Mouse (Mus musculus) ES-Bruce4 (cell line): Measurements from ENCODE around the gene Magi1. TPM values are rescaled to one million over a fixed set of nuclear protein-coding genes. Genes with fewer than 3 reads are reported as not detected.

Experiments used
- H3K27ac ChIP-seq: 2 replicates; pipeline ENCODE4 v1.5.1; 2012; ENCODE audit warnings: low read length, inconsistent platforms; ENCODE audit not compliant: insufficient read depth
- H3K27me3 ChIP-seq: 2 replicates; pipeline ENCODE4 v1.6.1; 2012; ENCODE audit warnings: mild to moderate bottlenecking, low read length, inconsistent platforms; ENCODE audit not compliant: control insufficient read depth, poor library complexity, insufficient read depth, severe bottlenecking
- H3K36me3 ChIP-seq: 2 replicates; pipeline ENCODE4 v1.6.1; 2012; ENCODE audit warnings: inconsistent platforms, mild to moderate bottlenecking, low read length, moderate library complexity; ENCODE audit not compliant: control insufficient read depth, poor library complexity, insufficient read depth, severe bottlenecking
- H3K4me1 ChIP-seq: one replicate; pipeline ENCODE4 v1.8.1; 2011; ENCODE audit warnings: low read length; ENCODE audit not compliant: control insufficient read depth, insufficient read depth
- H3K4me3 ChIP-seq: 2 replicates; pipeline ENCODE4 v1.5.1; 2011; ENCODE audit warnings: low read depth, mild to moderate bottlenecking, low read length
- H3K9ac ChIP-seq: 2 replicates; pipeline ENCODE4 v1.6.1; 2012; ENCODE audit warnings: low read depth, mild to moderate bottlenecking, inconsistent platforms; ENCODE audit not compliant: poor library complexity, severe bottlenecking
- H3K9me3 ChIP-seq: replicated peaks from 2 replicates; pipeline ENCODE4 v1.6.1; 2012; ENCODE audit warnings: mild to moderate bottlenecking, low read length, inconsistent platforms; ENCODE audit not compliant: control insufficient read depth, poor library complexity, insufficient read depth, severe bottlenecking
- CTCF ChIP-seq: IDR thresholded peaks from one replicate; pipeline ENCODE4 v1.8.1; 2011; ENCODE audit warnings: low read depth, low read length
- EP300 ChIP-seq: IDR thresholded peaks from 2 replicates; pipeline ENCODE4 v1.6.1; 2011; ENCODE audit warnings: low read depth, low read length; ENCODE audit not compliant: insufficient read depth
- POLR2A ChIP-seq: IDR thresholded peaks from one replicate; pipeline ENCODE4 v1.8.1; 2011; ENCODE audit warnings: low read length; ENCODE audit not compliant: insufficient read depth
- polyA plus RNA-seq: library from polyadenylated mRNA; stranded (reverse); fragments of >200 nt; gene quantifications from 2 replicates; pipeline ENCODE4 v1.2.4, GENCODE M21; 2011; ENCODE audit warnings: low read depth; ENCODE audit not compliant: missing spikeins, insufficient read depth, insufficient read length

The Magi1 gene
- polyA plus RNA-seq, 1 experiment = 22.4 TPM

GRCm38 (mm10) chr6:94225091-94225490 is 58.6 kb downstream of the Magi1 start:
- H3K36me3 ChIP-seq = no peaks in the 10 kb centered on the region
- TF ChIP-seq EP300 (no peak), POLR2A (no peak)
- H3K4me3 ChIP-seq = no peak overlapping the region
- H3K27me3 ChIP-seq = no peaks in the 10 kb centered on the region
- H3K4me1 ChIP-seq = no peaks in the 10 kb centered on the region
- no peak overlapping the region for H3K9ac ChIP-seq
- no peak overlapping the region for H3K27ac ChIP-seq
- H3K9me3 ChIP-seq = no peaks in the 10 kb centered on the region

GRCm38 (mm10) chr6:94222253-94222652 is 61.5 kb downstream of the Magi1 start:
- Histone ChIP-seq H3K27ac (no peak overlapping the region), H3K9ac (no peak overlapping the region), H3K4me1 (no peaks in the 10 kb centered on the region), H3K4me3 (no peak overlapping the region), H3K27me3 (no peaks in the 10 kb centered on the region), H3K36me3 (no peaks in the 10 kb centered on the region), H3K9me3 (no peaks in the 10 kb centered on the region)
- TF ChIP-seq POLR2A = no peak
- no peak for TF ChIP-seq EP300
- no peak for TF ChIP-seq CTCF

GRCm38 (mm10) chr6:94221750-94222149 is 62.0 kb downstream of the Magi1 start:
- Histone ChIP-seq H3K36me3 (no peaks in the 10 kb centered on the region), H3K27me3 (no peaks in the 10 kb centered on the region), H3K4me3 (no peak overlapping the region), H3K27ac (no peak overlapping the region), H3K4me1 (no peaks in the 10 kb centered on the region), H3K9me3 (no peaks in the 10 kb centered on the region), H3K9ac (no peak overlapping the region)
- TF ChIP-seq CTCF (no peak), EP300 (no peak), POLR2A (no peak)

GRCm38 (mm10) chr6:94218076-94218475 is 65.6 kb downstream of the Magi1 start:
- H3K4me1 ChIP-seq = no peaks in the 10 kb centered on the region
- no peak overlapping the region for H3K4me3 ChIP-seq
- H3K9me3 ChIP-seq = no peaks in the 10 kb centered on the region
- H3K27me3 ChIP-seq = no peaks in the 10 kb centered on the region
- no peaks in the 10 kb centered on the region for H3K36me3 ChIP-seq
- no peak overlapping the region for H3K27ac ChIP-seq
- TF ChIP-seq EP300 (no peak), POLR2A (no peak), CTCF (no peak)
- H3K9ac ChIP-seq = no peak overlapping the region

- no peak for TF ChIP-seq CTCF
- no peaks in the 10 kb centered on the region for H3K27me3 ChIP-seq
- no peak overlapping the region for H3K27ac ChIP-seq
- H3K36me3 ChIP-seq = no peaks in the 10 kb centered on the region
- no peaks in the 10 kb centered on the region for H3K4me1 ChIP-seq
- H3K9ac ChIP-seq = no peak overlapping the region
- no peak overlapping the region for H3K4me3 ChIP-seq
- no peaks in the 10 kb centered on the region for H3K9me3 ChIP-seq
These were observed 67.9 kb downstream of the Magi1 start for GRCm38 (mm10) chr6:94215834-94216233.

GRCm38 (mm10) chr6:94214895-94215538 is 68.7 kb downstream of the Magi1 start:
- TF ChIP-seq EP300 = no peak
- no peak for TF ChIP-seq CTCF
- no peak for TF ChIP-seq POLR2A
- no peaks in the 10 kb centered on the region for H3K27me3 ChIP-seq
- H3K4me3 ChIP-seq = no peak overlapping the region
- H3K4me1 ChIP-seq = no peaks in the 10 kb centered on the region
- H3K27ac ChIP-seq = no peak overlapping the region
- no peak overlapping the region for H3K9ac ChIP-seq
- no peaks in the 10 kb centered on the region for H3K36me3 ChIP-seq
- no peaks in the 10 kb centered on the region for H3K9me3 ChIP-seq
